Mouse (Mus musculus): ENCODE results near the gene Mrpl46. TPM values are rescaled to one million over a fixed set of nuclear protein-coding genes. Genes with fewer than 3 reads are reported as not detected.
A peak's percentile ranks its signal among the peaks of the same experiment; 100 is the strongest.

The Mrpl46 gene
- total RNA-seq, 2 experiments from 2014 or later: 27.1 to 35.4 TPM

- no peak for DNase-seq
Measured at GRCm38 (mm10) chr7:78769075-78769652, 14.2 kb downstream of the Mrpl46 start.

- no peak for DNase-seq
Measured at GRCm38 (mm10) chr7:78767929-78768531, 15.3 kb downstream of the Mrpl46 start.

- DNase-seq: peak; percentile 65
Measured at GRCm38 (mm10) chr7:78766019-78766683, 17.2 kb downstream of the Mrpl46 start.

- DNase-seq: no peak
Measured at GRCm38 (mm10) chr7:78765215-78765631, 18.1 kb downstream of the Mrpl46 start.

- no peak for DNase-seq
Measured at GRCm38 (mm10) chr7:78763801-78764200, 19.5 kb downstream of the Mrpl46 start.

- no peak for DNase-seq
Measured at GRCm38 (mm10) chr7:78754458-78755000, 28.8 kb downstream of the Mrpl46 start.

GRCm38 (mm10) chr7:78753752-78754457 lies 29.4 kb downstream of the Mrpl46 start:
- no peak for DNase-seq

GRCm38 (mm10) chr7:78752961-78753360 lies 30.4 kb downstream of the Mrpl46 start:
- no peak for DNase-seq

GRCm38 (mm10) chr7:78743731-78744385 lies 39.5 kb downstream of the Mrpl46 start:
- no peak for DNase-seq

- no peak for DNase-seq
Measured at GRCm38 (mm10) chr7:78739351-78740000, 43.9 kb downstream of the Mrpl46 start.

- no peak for DNase-seq
Measured at GRCm38 (mm10) chr7:78737614-78738210, 45.6 kb downstream of the Mrpl46 start, which contains the start of gene Ntrk3. Ntrk3 (minus strand) TSS chr7:78738012.

- no peak for DNase-seq
Measured at GRCm38 (mm10) chr7:78737196-78737595, 46.1 kb downstream of the Mrpl46 start.

GRCm38 (mm10) chr7:78731391-78731790 lies 51.9 kb downstream of the Mrpl46 start:
- no peak for DNase-seq

Other genes with a start within 250 kb of the Mrpl46 start
- 1 to 10 TPM; 3.1 to 3.7 TPM for gene Ntrk3, start 45.5 kb downstream of the Mrpl46 start, total RNA-seq (2021)
- gene Mrps11, start 412 bp downstream of the Mrpl46 start, total RNA-seq (2021): 10 to 100 TPM; 24.1 to 24.4 TPM
- gene Det1, start 63.7 kb upstream of the Mrpl46 start, total RNA-seq (2021): 10 to 100 TPM in 1 of 2 experiments, 1 to 10 TPM in 1; 7.3 to 10.3 TPM
- 10 to 100 TPM; 22.7 to 27.1 TPM for gene Aen, start 112.3 kb upstream of the Mrpl46 start, total RNA-seq (2021)
- gene Isg20, start 129.9 kb upstream of the Mrpl46 start, total RNA-seq (2021): 1 to 10 TPM in 1 of 2 experiments, under 1 TPM in 1; 0.89 to 3.6 TPM